Mouse (Mus musculus) induced T-regulatory cell, adult 2 months (primary cell): ENCODE data around the gene Mamstr.
"Not testable (repeated sequence)": the region's sequence is repeated elsewhere in the genome, so short reads cannot be mapped to it uniquely, and the experiment has no call there.

Experiments
- DNase-seq: peaks from one replicate; pipeline ENCODE4 v3.0.0-alpha.2; 2012; ENCODE audit warnings: low read depth

Gene Mamstr

DNA sequence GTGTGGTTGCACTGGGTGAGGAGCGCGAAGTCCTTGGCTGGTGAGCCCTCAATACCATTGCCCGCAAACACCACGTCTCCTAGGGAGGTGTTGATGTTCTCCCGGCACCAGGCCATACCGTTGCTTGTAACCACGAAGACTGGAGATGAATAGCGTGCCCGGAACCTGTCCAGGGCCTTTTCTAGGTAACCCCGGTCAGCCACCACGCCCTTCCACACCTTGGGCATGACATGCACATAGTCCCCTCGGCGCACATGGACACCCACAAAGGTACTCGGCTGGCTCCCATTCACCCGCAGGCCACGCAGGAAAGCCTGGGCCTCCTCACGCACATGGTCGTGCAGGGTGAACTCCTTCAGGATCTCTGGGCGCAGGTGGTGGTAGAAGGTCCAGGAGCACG lies 10.7 kb downstream of the Mamstr start:
- DNase-seq, result not testable (repeated sequence)

DNA sequence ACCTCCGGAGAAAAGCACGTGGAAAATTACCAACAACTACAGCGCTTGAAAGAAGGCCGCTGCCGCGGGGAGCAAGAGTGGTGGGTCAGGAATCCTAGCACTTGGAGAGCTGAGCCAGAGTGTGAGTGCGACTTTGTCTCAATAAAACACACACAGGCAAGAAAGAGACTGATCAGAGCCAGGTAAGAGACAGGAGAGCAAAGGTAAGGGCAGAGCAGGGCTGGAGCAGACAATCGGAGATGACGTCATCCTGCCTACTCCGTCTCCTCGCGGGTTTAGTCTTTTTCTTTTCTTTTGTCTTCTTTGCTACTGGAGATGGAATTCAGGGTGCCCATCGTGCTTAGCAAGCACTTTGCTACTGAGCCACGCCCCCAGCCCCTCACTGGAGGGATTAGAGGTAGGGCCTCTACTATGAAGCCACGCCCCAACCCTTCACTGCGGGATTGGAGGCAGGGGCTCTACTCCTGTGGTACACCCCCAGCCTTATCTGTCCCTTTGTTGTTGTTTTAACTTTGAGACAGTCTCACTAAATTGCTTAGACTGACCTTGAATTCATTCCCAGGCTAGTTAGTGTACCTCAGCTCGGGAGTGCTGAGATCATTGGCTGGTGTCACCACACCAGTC lies 14.8 kb downstream of the Mamstr start:
- DNase-seq, result peak; percentile 25

DNA sequence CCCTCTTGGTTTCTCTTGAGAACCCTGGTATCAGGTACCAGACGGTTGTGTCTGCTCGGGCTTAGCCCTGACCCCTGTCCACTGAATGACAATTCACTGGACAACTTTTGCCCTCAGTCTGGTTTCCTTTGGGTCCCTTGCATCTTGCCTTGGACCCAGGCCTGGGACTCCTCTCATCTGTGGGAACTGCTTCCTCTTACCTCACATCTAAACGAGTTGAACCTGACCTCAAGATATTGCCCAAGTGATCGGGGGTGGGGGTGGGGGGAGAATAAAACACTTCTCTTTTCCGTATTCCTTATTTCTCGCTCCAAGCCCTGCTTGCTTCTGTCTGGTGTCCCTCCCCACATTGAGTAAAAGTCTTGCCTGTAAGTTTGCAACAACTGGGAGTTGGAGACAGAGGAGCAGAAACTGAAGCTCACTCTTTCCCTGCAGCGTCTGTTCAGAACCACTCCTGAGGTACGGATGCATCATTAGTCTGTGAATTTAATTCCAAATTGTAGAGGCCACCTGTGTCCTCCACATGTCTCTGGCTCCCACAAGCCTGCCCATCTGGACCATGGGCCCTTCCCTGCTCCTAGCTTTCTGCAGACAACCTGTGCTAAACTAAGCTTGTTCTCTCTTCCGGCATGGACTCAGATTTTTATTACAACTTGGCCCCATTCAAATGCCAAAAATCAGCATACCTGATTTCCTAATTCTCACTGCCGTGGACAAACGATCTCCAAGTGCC lies 21.1 kb downstream of the Mamstr start:
- DNase-seq, result no peak

DNA sequence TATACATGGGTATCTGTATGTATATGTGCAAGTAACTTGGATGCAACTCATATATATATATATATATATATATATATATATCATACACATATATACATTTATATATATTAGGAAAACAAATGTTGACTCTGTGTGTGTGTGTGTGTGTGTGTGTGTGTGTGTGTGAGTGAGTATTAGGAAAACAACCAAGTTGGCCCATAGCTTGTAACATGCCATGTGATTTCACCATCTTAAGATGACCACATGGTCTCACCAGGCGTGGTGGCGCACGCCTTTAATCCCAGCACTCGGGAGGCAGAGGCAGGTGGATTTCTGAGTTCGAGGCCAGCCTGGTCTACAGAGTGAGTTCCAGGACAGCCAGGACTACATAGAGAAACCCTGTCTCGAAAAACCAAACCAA lies 21.9 kb downstream of the Mamstr start:
- not testable (repeated sequence) for DNase-seq

DNA sequence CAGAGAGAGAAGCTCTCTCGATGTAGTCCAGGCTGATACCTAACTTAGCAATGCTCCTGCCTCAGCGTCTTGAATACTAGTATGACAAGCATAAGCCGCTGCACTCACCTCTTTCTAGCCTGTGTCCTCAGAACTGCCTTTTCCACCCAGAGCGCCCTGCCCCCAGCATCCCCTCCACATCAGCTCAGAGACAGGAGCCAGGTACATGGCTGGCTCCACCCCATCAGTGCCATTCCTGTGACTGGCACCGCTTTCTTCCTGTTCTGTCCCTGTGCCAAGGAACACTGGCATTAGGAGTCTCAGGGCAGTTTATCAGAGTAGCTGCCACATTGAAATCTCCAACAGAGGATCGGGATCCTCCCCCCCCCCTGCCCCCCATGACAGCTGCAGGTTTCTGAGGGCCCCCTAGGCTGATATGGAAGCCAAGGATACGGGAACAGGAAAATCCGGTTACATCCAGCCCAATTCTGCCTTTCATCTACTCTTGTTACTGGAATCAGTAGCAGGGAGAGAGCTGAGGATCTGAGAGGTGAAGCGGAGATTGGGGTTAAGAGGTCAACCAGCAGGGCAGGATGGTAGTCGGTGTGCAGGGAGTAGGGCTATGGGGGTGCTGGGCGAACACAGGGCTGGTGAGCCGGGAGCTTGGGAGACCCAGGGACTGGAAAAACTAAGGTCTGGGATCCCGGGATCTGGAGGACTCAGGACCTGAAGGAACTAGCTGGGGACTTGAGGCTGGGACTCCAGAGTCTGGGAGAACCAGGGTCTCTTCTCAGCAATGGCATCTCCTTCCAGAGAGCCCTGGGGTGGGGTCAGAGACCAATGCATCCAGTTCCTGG lies 25.7 kb downstream of the Mamstr start:
- DNase-seq, result no peak

DNA sequence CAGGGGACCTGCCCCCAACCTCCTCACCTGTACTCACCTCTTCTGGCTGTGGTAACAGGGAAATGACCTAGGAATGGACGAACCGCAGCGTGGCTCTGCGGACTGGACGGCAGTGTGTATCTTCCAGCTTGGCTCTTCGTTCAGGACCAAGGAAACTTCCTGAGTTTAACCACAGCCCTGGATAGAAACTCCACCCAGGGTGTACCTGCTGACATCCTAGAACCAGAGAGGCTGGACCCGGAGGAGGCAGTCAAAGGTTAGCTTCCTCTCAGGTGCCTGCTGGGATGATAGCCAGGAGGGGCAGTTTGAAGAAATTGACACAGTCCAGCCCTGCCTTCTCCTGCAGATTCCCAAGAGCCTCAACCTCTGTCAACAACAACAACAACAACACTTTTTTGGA lies 26.4 kb downstream of the Mamstr start, which contains the start of gene Fut2:
Gene Fut2 (minus strand): TSS at position 234 of the 400 bp plus-strand sequence.
- DNase-seq, result no peak

DNA sequence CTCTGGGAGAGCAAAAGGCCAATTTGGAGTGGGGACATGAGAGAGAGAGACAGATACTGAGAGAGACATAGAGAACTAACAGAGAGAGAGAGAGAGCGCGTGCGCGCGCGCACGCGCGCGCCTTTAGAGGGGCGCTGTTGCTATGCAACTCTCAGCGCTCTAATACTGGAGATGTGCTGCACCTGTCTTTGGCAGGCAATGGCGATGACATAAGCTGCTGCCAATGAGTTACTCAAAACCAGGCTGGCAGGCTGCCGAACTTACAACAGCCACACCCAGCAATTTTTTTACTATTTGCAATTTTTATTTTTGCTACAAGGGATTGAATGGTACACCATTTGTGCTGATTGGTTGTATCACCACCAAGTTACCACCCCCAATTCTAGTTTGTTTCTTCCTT lies 28.0 kb downstream of the Mamstr start:
- DNase-seq, result no peak

DNA sequence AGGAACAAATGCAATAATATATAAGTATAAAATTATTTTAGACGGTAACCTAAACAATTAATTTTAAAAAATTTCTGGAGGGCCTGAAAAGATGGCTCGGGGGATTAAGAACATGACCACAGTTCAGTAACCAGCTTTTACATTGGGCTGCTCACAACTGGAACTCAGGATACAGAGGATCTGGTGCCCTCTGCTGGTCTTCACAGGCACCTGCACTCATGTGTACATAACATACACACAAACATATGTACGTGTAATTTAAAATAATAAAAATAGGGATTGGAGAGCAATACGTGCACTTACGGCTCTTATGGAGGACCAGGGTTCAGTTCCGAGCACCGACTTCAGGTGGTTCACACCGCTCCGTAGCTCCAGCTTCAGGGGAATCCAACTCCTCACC lies 29.1 kb downstream of the Mamstr start:
- peak; percentile 53 for DNase-seq

DNA sequence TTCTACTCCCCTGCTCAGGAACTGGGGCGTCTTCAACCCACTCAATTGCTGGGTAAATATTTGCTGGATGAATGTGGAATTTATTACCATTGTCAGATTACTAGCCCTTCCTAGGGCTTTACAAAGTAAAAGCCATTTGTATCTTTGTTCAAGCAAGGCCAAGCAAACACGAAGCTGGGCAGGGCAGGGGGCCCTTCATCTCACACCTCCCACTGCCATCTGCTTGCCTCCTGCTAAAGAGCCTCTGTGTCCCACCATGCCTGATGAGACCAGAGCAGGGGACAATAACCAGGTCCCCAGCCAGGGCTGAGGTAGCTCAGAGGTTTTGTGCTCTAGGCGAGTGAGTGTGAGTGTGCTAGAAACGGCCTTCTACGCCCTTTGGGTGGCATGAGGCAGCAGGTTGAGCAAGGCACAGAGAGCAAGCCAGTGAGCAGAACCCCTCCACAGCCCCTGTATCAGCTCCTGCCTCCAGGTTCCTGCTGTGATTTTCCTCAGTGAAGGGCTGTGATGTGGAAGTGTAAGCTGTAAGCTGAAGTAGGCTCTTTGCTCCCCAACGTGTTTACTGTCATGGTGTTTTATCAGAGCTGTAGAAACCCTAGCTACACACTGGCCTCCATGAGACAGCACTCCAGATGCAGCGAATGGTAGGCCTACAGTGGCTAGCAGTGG lies 38.0 kb downstream of the Mamstr start:
- DNase-seq, result no peak

DNA sequence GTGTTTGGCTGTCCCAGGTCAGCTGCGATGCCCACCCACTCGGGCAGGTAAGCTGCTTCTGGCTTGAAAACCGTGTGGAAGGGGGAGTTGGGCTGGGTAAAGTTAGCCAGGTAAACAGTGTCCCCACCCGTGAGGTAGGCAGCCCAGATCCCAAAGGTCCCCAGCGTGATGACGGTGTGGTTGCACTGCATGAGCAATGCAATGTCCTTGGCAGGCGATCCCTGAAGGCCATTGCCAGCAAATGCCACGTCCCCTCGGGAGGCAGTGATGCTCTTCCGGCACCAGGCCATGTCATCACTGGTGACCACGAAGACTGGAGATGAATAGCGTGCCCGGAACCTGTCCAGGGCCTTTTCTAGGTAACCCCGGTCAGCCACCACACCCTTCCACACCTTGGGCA lies 38.7 kb downstream of the Mamstr start:
- no peak for DNase-seq

DNA sequence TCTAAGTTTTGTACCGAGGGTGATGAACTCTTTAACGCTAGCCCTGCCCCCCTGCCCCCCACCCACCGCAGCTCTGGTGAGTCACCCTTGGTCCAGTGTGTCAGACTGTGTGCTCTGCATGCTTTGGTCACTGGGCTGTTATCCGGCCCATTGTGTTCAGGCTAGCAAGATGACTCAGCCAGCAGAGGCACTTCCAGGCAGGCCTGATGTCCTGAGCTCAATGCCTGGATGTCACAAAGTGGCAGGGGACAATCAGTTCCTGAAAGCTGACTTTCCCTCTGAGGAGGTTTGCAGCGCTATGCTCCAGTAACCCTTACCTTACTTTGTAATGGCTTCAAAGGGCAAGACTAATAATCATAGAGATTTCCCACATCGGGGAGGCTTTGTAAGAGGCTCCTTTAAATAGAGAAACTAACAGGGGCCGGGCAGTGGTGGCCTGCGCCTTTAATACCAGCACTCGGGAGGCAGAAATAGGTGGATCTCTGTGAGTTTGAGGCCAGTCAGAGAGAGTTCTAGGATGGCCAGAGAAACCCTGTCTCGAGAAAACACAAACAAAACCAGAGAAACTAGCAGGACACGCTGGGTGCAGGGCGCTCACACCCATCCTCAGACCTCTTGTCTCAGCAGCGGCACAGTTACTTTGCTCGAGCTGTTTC lies 40.3 kb downstream of the Mamstr start:
- DNase-seq, result no peak

DNA sequence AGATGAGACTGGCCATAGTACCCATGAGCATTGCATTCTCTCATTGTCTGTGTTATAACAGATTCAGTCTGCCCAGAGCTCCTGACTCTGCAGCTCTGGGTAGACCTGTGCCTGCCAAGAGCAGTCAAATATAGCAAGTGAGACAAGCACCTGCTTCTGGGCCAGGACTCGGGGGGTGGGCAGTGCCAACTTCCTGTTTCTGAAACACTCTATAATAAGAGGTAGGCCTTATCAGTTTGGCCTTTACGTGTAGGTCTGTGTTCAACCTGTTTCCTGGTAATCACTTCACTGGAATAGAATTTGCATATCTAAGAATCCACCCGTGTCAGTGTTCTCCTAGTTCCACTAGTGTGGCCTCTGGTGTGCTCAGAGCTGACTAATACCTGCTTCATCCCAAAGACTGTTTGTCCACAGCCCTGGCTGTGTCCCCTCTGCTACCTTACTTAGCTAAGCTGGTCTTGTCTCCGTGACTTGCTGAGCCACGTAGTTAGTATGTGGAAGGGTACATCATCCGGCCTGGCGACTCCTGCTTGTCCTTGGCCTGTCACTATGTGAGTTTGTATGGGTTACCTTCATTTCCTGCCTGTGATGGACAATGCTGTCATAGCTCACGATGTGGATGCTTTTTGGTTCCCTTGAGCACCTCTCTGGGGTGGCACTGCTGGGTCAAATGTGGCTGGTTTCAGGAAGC lies 41.4 kb downstream of the Mamstr start:
- DNase-seq, result peak; percentile 52

DNA sequence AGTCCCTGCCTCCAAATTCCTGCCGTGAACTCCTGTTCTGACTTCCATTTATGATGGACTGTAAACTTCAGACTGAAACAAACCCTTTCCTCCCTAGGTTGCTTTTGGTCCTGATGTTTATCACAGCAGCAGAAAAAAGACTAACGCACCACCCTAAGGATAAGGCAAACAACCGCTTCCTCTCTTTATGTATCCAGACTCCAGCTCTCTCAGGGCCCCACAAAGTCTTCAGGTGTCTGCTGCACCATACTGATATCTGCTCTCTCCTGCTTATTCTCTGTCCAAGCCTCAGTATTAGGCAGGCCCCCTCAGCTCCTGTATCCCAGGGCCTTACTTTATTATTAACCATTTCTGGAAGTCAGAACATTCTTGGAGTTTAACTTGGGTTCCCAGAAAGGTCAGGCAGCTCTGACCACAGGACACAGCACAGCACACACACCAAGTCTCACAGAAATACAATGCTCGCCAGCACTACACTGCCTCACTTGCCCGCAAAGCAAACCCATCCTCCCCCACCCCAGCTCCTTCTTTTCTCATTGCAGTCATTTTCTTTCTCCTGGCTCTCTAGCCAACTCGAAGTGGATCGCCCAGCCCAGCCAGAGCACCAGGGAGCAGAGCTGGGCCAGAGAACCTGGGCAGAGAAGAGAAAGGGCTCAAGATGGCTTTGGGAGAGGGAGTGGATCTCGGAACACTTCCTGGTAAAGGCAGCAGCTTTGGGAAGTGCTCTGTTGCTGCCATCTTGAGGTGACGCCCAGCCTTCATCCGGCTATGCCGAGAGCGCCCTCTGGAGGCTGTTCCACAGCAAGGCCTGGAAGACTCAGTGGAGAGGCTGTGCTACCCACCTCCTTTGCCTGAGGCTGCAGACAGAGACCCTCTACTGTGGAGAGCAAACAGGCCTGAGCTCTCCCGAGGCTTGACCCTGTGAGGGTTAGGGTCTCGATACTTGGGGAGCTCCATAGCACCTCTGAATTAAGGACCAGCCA lies 42.7 kb downstream of the Mamstr start:
- DNase-seq, result peak; percentile 92

DNA sequence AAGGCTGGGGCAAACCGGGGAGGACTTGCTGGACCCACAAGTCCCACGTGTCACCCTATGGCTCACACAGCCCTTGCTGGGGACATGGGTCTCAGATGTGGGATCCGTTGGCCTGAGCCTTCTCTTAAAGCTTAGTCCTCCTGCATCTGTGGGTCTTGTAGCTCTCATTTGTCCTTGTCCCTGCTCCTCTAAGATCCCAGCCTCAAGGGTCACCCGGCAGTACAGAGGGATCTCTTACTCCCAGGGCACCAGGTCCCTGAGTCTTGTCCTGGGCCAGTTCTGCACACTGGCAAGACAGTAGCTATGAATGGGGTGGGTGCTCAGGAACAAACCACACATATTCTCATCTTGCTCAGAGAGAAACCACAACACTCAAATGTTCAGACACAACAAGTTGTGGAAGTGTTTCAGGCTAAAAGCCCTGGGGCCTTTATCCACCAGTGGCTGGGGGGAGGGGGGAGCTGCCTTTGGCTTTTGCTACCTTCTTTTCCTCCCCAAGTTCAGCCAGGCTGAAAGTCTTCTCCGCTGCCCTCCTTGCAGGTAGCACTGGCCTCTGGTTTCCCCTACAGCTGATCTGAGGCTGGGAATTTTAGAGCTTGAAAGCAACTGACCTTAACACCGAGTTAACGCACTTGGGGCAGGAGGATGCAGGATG lies 43.7 kb downstream of the Mamstr start, which contains the start of gene Ntn5:
Gene Ntn5 (plus strand): TSS at position 627 of the 655 bp plus-strand sequence.
- DNase-seq, result peak; percentile 32

DNA sequence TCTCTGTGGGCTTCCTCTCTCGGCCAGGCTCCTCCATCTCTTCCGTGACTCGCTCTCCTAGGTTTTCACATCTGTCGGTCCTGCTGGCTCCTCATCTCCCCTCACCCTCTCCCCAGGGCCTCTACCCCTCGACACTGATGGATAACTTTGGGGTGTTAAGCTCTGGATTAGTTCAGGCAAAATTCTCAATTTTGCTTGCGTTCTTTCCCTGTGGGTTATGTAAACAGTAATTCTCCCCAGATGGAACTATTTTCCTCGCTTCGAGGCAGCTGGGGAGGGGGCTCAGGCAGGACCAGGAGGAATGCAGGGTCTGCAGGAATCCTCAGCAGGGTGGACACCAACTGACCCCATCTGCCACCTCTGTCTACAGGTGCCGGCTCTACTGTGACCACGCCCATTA lies 46.0 kb downstream of the Mamstr start:
- no peak for DNase-seq

DNA sequence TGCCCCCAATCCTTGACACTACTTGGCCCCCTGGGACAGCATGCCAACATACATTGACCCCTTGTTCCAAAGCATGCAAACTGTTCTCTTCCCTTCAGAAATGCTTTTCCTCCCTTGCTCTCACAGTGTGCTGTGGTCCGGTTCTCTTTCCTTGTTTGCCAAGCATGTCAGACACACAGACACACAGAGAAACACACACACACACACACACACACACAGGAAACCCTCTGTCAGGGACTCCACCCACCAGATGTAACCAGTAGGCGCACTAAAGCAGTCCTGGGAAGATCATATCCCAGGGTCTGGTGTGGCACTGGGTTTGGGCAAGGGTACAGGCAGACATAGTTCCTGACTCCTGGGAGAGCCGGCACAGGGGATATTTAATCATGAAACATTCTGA lies 47.1 kb downstream of the Mamstr start:
- no peak for DNase-seq

DNA sequence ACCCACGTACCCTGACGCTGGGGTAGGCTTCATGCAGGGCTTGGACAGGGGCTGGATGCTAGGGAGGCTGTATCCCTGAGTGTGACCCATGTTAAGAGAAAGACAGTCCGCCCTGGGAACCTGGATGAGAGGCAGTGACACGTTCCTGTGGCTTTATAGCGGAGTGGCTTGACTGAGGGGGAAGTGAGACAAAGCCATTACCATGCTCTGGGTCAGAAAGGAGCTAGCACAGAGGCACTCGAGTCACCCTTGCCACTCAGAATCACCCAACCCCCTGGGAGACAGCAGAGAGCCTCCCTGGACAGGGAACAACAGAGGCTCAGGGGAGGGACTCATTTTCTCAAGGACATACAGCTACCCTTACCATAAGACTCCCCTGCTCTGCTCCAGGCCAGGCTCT lies 49.3 kb downstream of the Mamstr start:
- DNase-seq, result no peak

DNA sequence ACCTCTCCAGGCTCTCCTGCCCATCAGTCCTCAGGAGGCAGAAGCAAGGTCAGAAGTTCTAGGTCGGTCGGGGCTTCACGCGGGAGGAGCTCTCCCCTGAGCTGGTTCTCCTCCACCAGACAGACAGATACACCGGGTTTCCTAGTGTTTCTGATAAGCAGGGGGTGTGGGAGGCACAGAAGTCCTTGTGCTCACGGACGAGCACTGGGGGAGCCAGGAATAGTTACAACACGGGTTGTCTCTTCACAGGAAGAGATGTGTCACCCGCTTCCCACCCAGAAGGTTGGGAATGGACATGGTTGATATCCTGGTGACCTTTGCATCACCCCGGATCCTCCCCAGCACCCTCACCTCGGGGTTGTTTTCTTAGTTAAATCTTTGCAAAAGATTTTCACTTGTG lies 50.0 kb downstream of the Mamstr start:
- no peak for DNase-seq

DNA sequence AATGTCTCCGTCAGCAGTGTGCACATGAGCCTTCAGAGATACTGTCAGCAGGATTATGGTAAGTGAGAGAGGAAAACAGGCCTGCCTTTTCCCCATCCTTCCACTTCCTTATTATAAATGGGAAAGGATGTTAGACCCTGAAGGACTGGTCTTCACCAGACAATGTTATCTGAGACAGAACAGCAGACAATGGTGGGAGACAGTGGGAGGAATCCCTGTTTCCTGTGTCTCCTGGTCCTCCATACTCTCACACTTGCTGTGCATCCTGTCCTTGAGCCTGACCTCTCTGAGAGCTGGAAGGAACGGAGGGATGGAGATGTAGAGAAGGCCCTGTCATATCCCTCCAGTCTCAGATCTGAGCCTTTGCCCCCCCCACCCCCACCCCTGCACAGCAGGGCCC lies 52.6 kb downstream of the Mamstr start:
- no peak for DNase-seq
